Mouse (Mus musculus) liver, embryonic 14.5 days (tissue): ENCODE data around the gene Tnfrsf17. TPM values are rescaled to one million over a fixed set of nuclear protein-coding genes. Genes with fewer than 3 reads are reported as not detected.

Experiments used
- ATAC-seq: fragments of 200-750 bp; cut with Nextera tagmentation; 2 replicates; pipeline ENCODE4 v1.8.0; 2017; ENCODE audit warnings: moderate number of reproducible peaks, mild to moderate bottlenecking, moderate library complexity; ENCODE audit not compliant: insufficient read depth
- DNase-seq, 3 experiments: peaks; one replicate each; pipeline ENCODE4 v3.0.0-alpha.2; 2012 to 2013; ENCODE audit warnings: low read depth in 3 of 3, low spot score in 3 of 3
- H3K27ac ChIP-seq: fragments of 300-500 bp; sonication (generic); 2 replicates; pipeline ENCODE4 v1.5.1; 2014; ENCODE audit warnings: moderate library complexity, mild to moderate bottlenecking, control low read depth, inconsistent platforms
- H3K27me3 ChIP-seq: fragments of 300-500 bp; sonication (generic); 2 replicates; pipeline ENCODE4 v1.6.1; 2014; ENCODE audit warnings: mild to moderate bottlenecking, low read length, moderate library complexity; ENCODE audit not compliant: control insufficient read depth, insufficient read depth
- H3K36me3 ChIP-seq: fragments of 300-500 bp; sonication (generic); replicated peaks from 2 replicates; pipeline ENCODE4 v1.6.1; 2014; ENCODE audit warnings: low read depth; ENCODE audit not compliant: control insufficient read depth, insufficient read depth
- H3K4me1 ChIP-seq, 2 experiments: fragments of 200-500 bp in 1 of 2; fragments of 300-500 bp in 1 of 2; sonication (generic) in 1 of 2; replicated peaks; 2 replicates each; pipeline ENCODE4 v1.6.1; 2012 to 2014; ENCODE audit warnings: antibody characterized with exemption in 1 of 2, inconsistent platforms in 1 of 2, low read length in 1 of 2; ENCODE audit not compliant: control insufficient read depth in 2 of 2, insufficient read depth in 2 of 2
- H3K4me2 ChIP-seq: fragments of 300-500 bp; sonication (generic); 2 replicates; pipeline ENCODE4 v1.6.1; 2014; ENCODE audit warnings: low read depth, mild to moderate bottlenecking, control low read depth, moderate library complexity
- H3K4me3 ChIP-seq, 2 experiments: fragments of 200-500 bp in 1 of 2; fragments of 300-500 bp in 1 of 2; sonication (generic) in 1 of 2; 2 replicates each; pipeline ENCODE4 v1.5.1; 2012 to 2014; ENCODE audit warnings: low read depth in 2 of 2, low read length in 2 of 2, mild to moderate bottlenecking in 2 of 2, control low read depth in 1 of 2, inconsistent platforms in 1 of 2, moderate library complexity in 1 of 2; ENCODE audit not compliant: insufficient read depth in 1 of 2
- H3K9ac ChIP-seq: fragments of 300-500 bp; sonication (generic); replicated peaks from 2 replicates; pipeline ENCODE4 v1.6.1; 2014; ENCODE audit warnings: mild to moderate bottlenecking, control low read depth, moderate library complexity
- H3K9me3 ChIP-seq: fragments of 300-500 bp; sonication (generic); 2 replicates; pipeline ENCODE4 v1.6.1; 2016; ENCODE audit warnings: low read length, mixed read lengths; ENCODE audit not compliant: control insufficient read depth
- CTCF ChIP-seq: IDR thresholded peaks from 2 replicates; pipeline ENCODE4 v1.5.1; 2016; ENCODE audit warnings: antibody characterized with exemption, low read depth, control low read depth
- EP300 ChIP-seq: IDR thresholded peaks from 2 replicates; pipeline ENCODE4 v1.6.1; 2016; ENCODE audit warnings: antibody characterized with exemption, low read depth
- WGBS: fragments of 180-500 bp; shearing (Covaris S2); extraction: QIAGEN DNeasy Blood & Tissue Kit; methylation state at CpG from one replicate; pipeline ENCODE4 v1.1.7; 2014; ENCODE audit not compliant: insufficient replicate concordance; 5-methylcytosine and 5-hydroxymethylcytosine counted together
- polyA plus RNA-seq, 2 experiments: library from polyadenylated mRNA; depleted of rRNA in 1 of 2; stranded (reverse) in 1 of 2; unstranded in 1 of 2; fragments of >200 nt; fragmentation: Nextera tagmentation in 1 of 2; extraction: Ambion mirVana in 1 of 2; gene quantifications; 2 replicates each; pipeline versions ENCODE4 v1.2.1 to v1.2.3; 2012 to 2014

The Tnfrsf17 gene
- polyA plus RNA-seq (2012; rRNA removed) (not detected in 2 replicates), polyA plus RNA-seq (2014; fragmentation: Nextera tagmentation; extraction: Ambion mirVana) (not detected in 2 replicates)

DNA sequence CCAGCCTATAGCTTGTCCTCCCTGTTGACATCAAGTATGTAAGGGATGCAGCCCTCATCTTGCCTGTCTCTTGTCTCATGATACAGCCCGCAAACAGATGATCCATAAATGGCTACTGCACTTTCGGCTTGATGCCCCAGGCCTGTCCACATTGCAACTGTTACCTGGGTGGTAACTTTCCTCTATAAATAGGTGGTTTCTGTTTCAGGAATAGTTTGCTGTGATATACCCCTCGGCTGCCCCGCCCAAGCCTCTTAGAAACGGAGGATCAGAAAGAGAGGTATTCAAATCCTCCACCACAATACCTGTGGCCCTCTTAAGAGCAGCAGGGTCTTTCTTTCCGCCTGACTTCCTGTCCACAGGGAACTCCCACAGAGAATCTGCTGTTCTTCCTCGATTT lies at the start of gene Tnfrsf17:
TSS of gene Tnfrsf17 (plus strand) at position 301 of the 400 bp plus-strand sequence.
- no peak for ATAC-seq
- H3K27ac ChIP-seq, result no peak within 1 kb of the TSS
- 54% methylated on average over 7 of the region's 7 CpGs for WGBS
- H3K4me1 ChIP-seq, result no peaks in the 10 kb centered on the region
- H3K9ac ChIP-seq, result no peak within 1 kb of the TSS
- no peak for DNase-seq
- no peak for TF ChIP-seq EP300
- TF ChIP-seq CTCF, result no peak
- no peaks in the 10 kb centered on the region for H3K36me3 ChIP-seq
- H3K27me3 ChIP-seq, result no peaks in the 10 kb centered on the region
- H3K4me2 ChIP-seq, result no peak within 1 kb of the TSS
- no peaks in the 10 kb centered on the region for H3K9me3 ChIP-seq
- H3K4me3 ChIP-seq, result no peak within 1 kb of the TSS

DNA sequence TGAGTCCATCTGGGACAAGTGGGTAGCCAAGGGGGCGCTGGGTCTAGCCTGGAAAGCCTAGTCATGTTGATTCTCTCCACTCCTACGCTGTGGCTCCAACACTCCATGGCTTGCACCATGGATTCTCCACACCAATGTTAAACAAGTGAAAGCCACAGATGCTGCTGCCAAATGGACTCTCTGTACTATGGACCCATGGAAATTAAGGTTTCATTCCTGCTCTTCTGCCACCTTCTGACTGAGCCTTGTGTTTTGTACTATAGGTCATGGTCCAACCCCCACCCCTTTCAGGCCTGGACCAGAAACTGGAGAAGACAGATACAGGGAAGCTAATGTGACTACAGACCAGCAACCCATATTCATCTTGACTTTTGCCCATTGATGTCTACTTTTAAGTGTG lies 47.1 kb upstream of the Tnfrsf17 start:
- Histone ChIP-seq H3K9ac (no peak overlapping the region), H3K36me3 (no peaks in the 10 kb centered on the region), H3K4me2 (no peak overlapping the region), H3K9me3 (no peaks in the 10 kb centered on the region), H3K4me3 (no peak overlapping the region), H3K27me3 (no peaks in the 10 kb centered on the region), H3K4me1 (peaks cover 9 to 18% of the 10 kb centered on the region in 2 experiments), H3K27ac (no peak overlapping the region)
- ATAC-seq, result no peak
- 62% methylated on average over 2 of the region's 2 CpGs for WGBS
- no peak for TF ChIP-seq CTCF
- DNase-seq, result no peak

DNA sequence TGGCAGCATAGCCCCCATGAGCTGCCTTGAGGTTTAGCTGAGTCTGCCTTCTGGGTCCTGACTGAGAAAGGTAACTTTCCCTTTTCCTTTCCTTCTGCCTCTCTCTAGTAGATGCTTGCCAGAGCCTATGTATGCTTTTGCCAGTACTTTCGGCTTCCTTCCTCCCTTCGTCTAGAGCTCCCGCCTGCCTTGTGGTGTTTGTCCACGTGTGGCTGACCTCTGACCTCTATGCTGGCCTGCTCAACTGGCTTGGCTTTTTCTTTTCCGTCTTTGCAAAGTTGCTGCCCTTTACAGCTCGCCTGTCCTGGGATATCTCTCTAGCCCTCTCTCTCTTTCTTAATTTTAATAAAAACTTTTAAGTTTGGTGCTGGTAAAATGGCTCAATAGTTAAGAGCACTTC lies 43.8 kb upstream of the Tnfrsf17 start:
- Histone ChIP-seq H3K9ac (no peak overlapping the region), H3K4me1 (peaks cover 10 to 19% of the 10 kb centered on the region in 2 experiments), H3K36me3 (no peaks in the 10 kb centered on the region), H3K4me2 (no peak overlapping the region), H3K27ac (peak overlapping the region; percentile 11; the same call in 1 of the 2 replicates), H3K9me3 (no peaks in the 10 kb centered on the region), H3K27me3 (no peaks in the 10 kb centered on the region), H3K4me3 (no peak overlapping the region)
- WGBS, result 56% methylated on average over 6 of the region's 6 CpGs
- ATAC-seq (no peak), DNase-seq (no peak)
- TF ChIP-seq EP300, result no peak
- TF ChIP-seq CTCF, result no peak

DNA sequence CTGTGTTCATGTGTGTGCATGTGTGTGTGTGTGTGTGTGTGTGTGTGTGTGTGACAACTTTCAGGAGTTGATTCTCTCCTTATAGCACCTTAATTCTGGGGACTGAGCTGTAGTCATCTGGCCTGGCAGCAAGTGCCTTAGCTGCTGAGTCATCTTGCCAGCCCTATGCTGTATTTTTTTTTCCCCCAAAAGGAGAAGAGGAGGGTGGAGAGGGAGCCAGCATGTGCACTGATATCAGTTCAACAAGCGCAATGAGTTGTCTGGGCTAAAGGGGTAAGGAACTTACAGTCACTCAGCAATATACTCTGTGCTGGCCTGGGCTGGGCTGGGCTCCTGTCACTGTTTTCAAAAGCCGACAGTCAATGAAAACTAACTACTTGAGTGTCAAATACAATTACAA lies 43.0 kb upstream of the Tnfrsf17 start:
- Histone ChIP-seq H3K4me3 (no peak overlapping the region), H3K4me1 (peaks cover 10 to 19% of the 10 kb centered on the region in 2 experiments), H3K36me3 (no peaks in the 10 kb centered on the region), H3K27ac (peak overlapping the region; percentile 90), H3K9me3 (no peaks in the 10 kb centered on the region), H3K4me2 (peak overlapping the region; percentile 47), H3K27me3 (no peaks in the 10 kb centered on the region), H3K9ac (peak overlapping the region; percentile 58)
- DNase-seq (peak; percentile 73 to 77 (median 77)), ATAC-seq (peak; percentile 97)
- WGBS, result 8% methylated on average over 2 of the region's 2 CpGs
- peak; percentile 41; the same call in 1 of the 2 replicates for TF ChIP-seq EP300
- no peak for TF ChIP-seq CTCF

DNA sequence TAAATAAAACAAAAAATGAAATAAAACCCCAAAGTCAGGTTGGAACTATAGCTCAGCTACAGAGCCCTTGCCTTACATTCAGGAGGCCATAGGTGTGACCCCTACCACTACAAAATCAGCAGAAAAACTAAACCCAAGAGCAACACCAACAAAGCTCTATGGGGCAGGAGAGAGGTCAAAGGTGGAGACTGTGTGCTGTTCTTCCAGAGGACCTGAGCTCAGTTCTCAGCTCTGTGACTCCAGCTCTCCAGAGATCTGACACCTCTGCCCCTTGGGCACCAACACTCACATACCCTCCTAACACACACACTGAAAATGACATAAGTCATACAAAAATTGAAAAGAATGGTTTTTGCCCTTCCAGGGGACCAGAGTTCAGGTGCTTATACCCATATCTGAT lies 42.5 kb upstream of the Tnfrsf17 start:
- no peaks in the 10 kb centered on the region for H3K9me3 ChIP-seq
- TF ChIP-seq EP300 (no peak), CTCF (no peak)
- H3K27me3 ChIP-seq, result no peaks in the 10 kb centered on the region
- H3K27ac ChIP-seq, result peak overlapping the region; percentile 90
- ATAC-seq (peak; percentile 50), DNase-seq (no peak)
- H3K4me1 ChIP-seq, result peaks cover 10 to 19% of the 10 kb centered on the region in 2 experiments
- no peaks in the 10 kb centered on the region for H3K36me3 ChIP-seq
- peak overlapping the region; percentile 58 for H3K9ac ChIP-seq
- H3K4me3 ChIP-seq, result no peak overlapping the region
- peak overlapping the region; percentile 47 for H3K4me2 ChIP-seq
